Mouse (Mus musculus): ENCODE data around the gene Arhgap15.

- no peak for TF ChIP-seq POLR2A (IDR thresholded peaks at IDR 0.05; ENCODE audit: borderline replicate concordance, extremely low read depth, insufficient read depth, insufficient read length, poor library complexity, severe bottlenecking)
- TF ChIP-seq CTCF (IDR thresholded peaks at IDR 0.05; ENCODE audit: borderline replicate concordance, extremely low read depth, insufficient read depth, insufficient read length): no peak
These were observed 589.8 kb downstream of the Arhgap15 start for GRCm38 (mm10) chr2:44338467-44338866.
